ENCODE assay signal across 8 mouse cellular contexts in the genomic region with DNA sequence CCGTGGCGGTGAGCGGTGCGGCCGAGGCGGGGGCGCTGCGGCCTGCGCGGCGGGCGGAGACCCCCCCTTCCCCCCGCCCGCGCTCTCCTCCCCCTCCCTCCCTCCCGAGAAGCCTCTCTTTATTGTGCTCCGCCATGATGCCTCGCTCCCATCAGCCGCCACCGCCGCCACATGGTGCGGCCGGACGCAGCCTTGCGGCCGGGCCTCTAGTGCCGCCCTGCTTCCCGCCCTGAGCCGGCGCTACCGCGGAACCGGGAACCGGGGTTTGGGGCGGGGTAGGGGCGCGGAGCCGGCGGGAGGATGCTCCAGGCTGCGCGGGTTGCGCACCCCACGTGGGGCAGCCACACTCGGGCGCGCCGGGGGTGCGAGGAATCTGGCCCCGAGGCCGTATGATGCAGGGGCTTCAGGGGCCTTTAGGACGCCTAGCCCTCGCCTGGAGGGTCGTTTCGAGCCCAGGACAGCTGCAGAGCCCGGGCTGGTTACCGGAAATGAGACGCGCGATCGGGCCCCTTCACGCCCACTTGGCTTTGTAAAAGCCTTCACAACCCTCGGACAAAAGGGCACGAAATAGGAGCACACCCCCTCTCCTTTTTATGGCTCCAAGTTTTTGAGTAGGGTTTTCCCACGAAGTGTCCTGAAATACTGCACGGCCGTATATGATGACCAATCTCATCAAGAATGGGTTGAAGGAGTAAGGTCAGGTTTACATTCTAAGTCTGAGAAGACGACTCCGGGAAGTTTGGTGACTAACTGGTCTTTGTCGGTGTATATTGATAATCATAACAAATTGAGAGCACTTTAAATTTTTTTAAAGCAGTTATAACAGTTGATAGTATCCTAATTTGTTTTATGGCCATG. TPM values are rescaled to one million over a fixed set of nuclear protein-coding genes. Genes with fewer than 3 reads are reported as not detected.
DNase-seq lines count a peak whose midpoint lies in the region; ATAC-seq lines count a peak whose summit lies in the region.

No protein-coding gene starts in this region.

- DNase-seq in heart, adult 18-20 months, result peak; percentile 49 to 55
- no peak for DNase-seq in heart, adult 8-10 months (ENCODE audit: low spot score)
- DNase-seq in liver, embryonic 11.5 days (ENCODE audit: low spot score), result peak; percentile 59
- DNase-seq in thymus, adult 18-20 months, result peak; percentile 44 to 47

- WGBS in forebrain, embryonic 15.5 days, result under 1% methylated on average over 61 of the region's 69 CpGs
- under 1% methylated on average over 56 of the region's 69 CpGs for WGBS in intestine, embryonic 15.5 days
- WGBS in liver, embryonic 11.5 days, result under 1% methylated on average over 67 of the region's 69 CpGs
- WGBS in neural tube, embryonic 12.5 days, result under 1% methylated on average over 54 of the region's 69 CpGs

- peak; percentile 48 for ATAC-seq in forebrain, embryonic 15.5 days (replicated peaks)
- ATAC-seq in intestine, embryonic 15.5 days, result peak; percentile 13
- peak; percentile 1; the same call in 1 of the 2 replicates for ATAC-seq in liver, embryonic 11.5 days (replicated peaks; ENCODE audit: low FRiP score)
- ATAC-seq in neural tube, embryonic 12.5 days (ENCODE audit: low FRiP score, low read depth), result peak; percentile 42

- peak overlapping the region; percentile 98 for H3K9ac ChIP-seq in forebrain, embryonic 15.5 days (replicated peaks)
- peak overlapping the region; percentile 99 for H3K9ac ChIP-seq in intestine, embryonic 15.5 days
- peak overlapping the region; percentile 99 for H3K9ac ChIP-seq in liver, embryonic 11.5 days (ENCODE audit: low read depth, low read length)
- H3K9ac ChIP-seq in neural tube, embryonic 12.5 days, result peak overlapping the region; percentile 99

- no peak overlapping the region for H3K27ac ChIP-seq in brown adipose tissue, adult 24 weeks (replicated peaks; ENCODE audit: low read depth, low read length)
- H3K27ac ChIP-seq in forebrain, embryonic 15.5 days (replicated peaks), result peak overlapping the region; percentile 99
- H3K27ac ChIP-seq in intestine, embryonic 15.5 days, result peak overlapping the region; percentile 100
- H3K27ac ChIP-seq in liver, embryonic 11.5 days (ENCODE audit: low read depth, low read length), result peak overlapping the region; percentile 99
- H3K27ac ChIP-seq in neural tube, embryonic 12.5 days, result peak overlapping the region; percentile 98

- H3K4me2 ChIP-seq in forebrain, embryonic 15.5 days (replicated peaks), result peak overlapping the region; percentile 68
- H3K4me2 ChIP-seq in intestine, embryonic 15.5 days (replicated peaks), result peak overlapping the region; percentile 59
- peak overlapping the region; percentile 77 for H3K4me2 ChIP-seq in liver, embryonic 11.5 days
- H3K4me2 ChIP-seq in neural tube, embryonic 12.5 days (replicated peaks), result peak overlapping the region; percentile 76

- no peaks in the 10 kb centered on the region for H3K27me3 ChIP-seq in forebrain, embryonic 15.5 days
- H3K27me3 ChIP-seq in intestine, embryonic 15.5 days (replicated peaks), result no peaks in the 10 kb centered on the region
- no peaks in the 10 kb centered on the region for H3K27me3 ChIP-seq in liver, embryonic 11.5 days (replicated peaks; ENCODE audit: control insufficient read depth, insufficient read depth, low read length)
- no peaks in the 10 kb centered on the region for H3K27me3 ChIP-seq in neural tube, embryonic 12.5 days (replicated peaks)

- no peaks in the 10 kb centered on the region for H3K9me3 ChIP-seq in forebrain, embryonic 15.5 days
- H3K9me3 ChIP-seq in intestine, embryonic 15.5 days, result no peaks in the 10 kb centered on the region
- H3K9me3 ChIP-seq in liver, embryonic 11.5 days (ENCODE audit: control insufficient read depth, low read length), result no peaks in the 10 kb centered on the region
- H3K9me3 ChIP-seq in neural tube, embryonic 12.5 days, result no peaks in the 10 kb centered on the region

- peaks cover 5% of the 10 kb centered on the region; the same call in 1 of the 2 replicates for H3K4me1 ChIP-seq in brown adipose tissue, adult 24 weeks (ENCODE audit: control insufficient read depth, insufficient read depth, insufficient read length, low read length)
- H3K4me1 ChIP-seq in forebrain, embryonic 15.5 days, result peaks cover 38% of the 10 kb centered on the region
- H3K4me1 ChIP-seq in intestine, embryonic 15.5 days (replicated peaks), result peaks cover 9% of the 10 kb centered on the region; the same call in 1 of the 2 replicates
- peaks cover 24% of the 10 kb centered on the region for H3K4me1 ChIP-seq in liver, embryonic 11.5 days (replicated peaks; ENCODE audit: control insufficient read depth, insufficient read depth, low read length)
- peaks cover 33% of the 10 kb centered on the region for H3K4me1 ChIP-seq in neural tube, embryonic 12.5 days

- H3K36me3 ChIP-seq in forebrain, embryonic 15.5 days, result peaks cover 26% of the 10 kb centered on the region
- peaks cover 4% of the 10 kb centered on the region; the same call in 1 of the 2 replicates for H3K36me3 ChIP-seq in intestine, embryonic 15.5 days
- H3K36me3 ChIP-seq in liver, embryonic 11.5 days (ENCODE audit: control insufficient read depth, insufficient read depth, low read length), result peaks cover 21% of the 10 kb centered on the region
- H3K36me3 ChIP-seq in neural tube, embryonic 12.5 days, result peaks cover 28% of the 10 kb centered on the region

- peak overlapping the region; percentile 100 for H3K4me3 ChIP-seq in brown adipose tissue, adult 24 weeks (ENCODE audit: insufficient read depth, low read depth, low read length)
- H3K4me3 ChIP-seq in forebrain, embryonic 15.5 days, result peak overlapping the region; percentile 97
- peak overlapping the region; percentile 100 for H3K4me3 ChIP-seq in intestine, embryonic 15.5 days (replicated peaks)
- H3K4me3 ChIP-seq in liver, embryonic 11.5 days (ENCODE audit: low read depth, low read length), result peak overlapping the region; percentile 100
- peak overlapping the region; percentile 100 for H3K4me3 ChIP-seq in neural tube, embryonic 12.5 days

RNA-seq across cellular contexts. Expression of gene Set, which starts 10.1 kb away (rescaled TPM):
- total RNA-seq in heart, adult 18-20 months (2021), result 10 to 100 TPM; 94.9 to 98.5 TPM
- 100 to 1,000 TPM in 2 of 4 experiments, 10 to 100 TPM in 2; 98.3 to 109 (median 100) TPM for total RNA-seq in heart, adult 8-10 months (2022)
- 131 and 139 TPM in 2 replicates for polyA plus RNA-seq in brown adipose tissue, adult 24 weeks (2012; ENCODE audit: insufficient read depth, insufficient read length, missing spikeins)
- polyA plus RNA-seq in forebrain, embryonic 15.5 days (2015; fragmentation: Nextera tagmentation; extraction: Ambion mirVana), result 445 and 449 TPM in 2 replicates
- polyA plus RNA-seq in intestine, embryonic 15.5 days (2015; fragmentation: Nextera tagmentation; extraction: Ambion mirVana), result 437 and 494 TPM in 2 replicates
- polyA plus RNA-seq in liver, embryonic 11.5 days (2014; fragmentation: Nextera tagmentation; extraction: Ambion mirVana), result 641 and 659 TPM in 2 replicates
- 572 and 583 TPM in 2 replicates for polyA plus RNA-seq in neural tube, embryonic 12.5 days (2016; fragmentation: Nextera tagmentation; extraction: Ambion mirVana)

RNA-seq across cellular contexts. Expression of gene Pkn3, which starts 10.2 kb away (rescaled TPM):
- 1 to 10 TPM; 7.8 to 9.3 TPM for total RNA-seq in heart, adult 18-20 months (2021)
- 10 to 100 TPM in 2 of 4 experiments, 1 to 10 TPM in 2; 9.0 to 11.2 (median 10.1) TPM for total RNA-seq in heart, adult 8-10 months (2022)
- polyA plus RNA-seq in brown adipose tissue, adult 24 weeks (2012; ENCODE audit: insufficient read depth, insufficient read length, missing spikeins), result 1.3 and 4.2 TPM in 2 replicates
- polyA plus RNA-seq in forebrain, embryonic 15.5 days (2015; fragmentation: Nextera tagmentation; extraction: Ambion mirVana), result 3.5 and 3.9 TPM in 2 replicates
- polyA plus RNA-seq in intestine, embryonic 15.5 days (2015; fragmentation: Nextera tagmentation; extraction: Ambion mirVana), result 10.6 and 11.1 TPM in 2 replicates
- 9.6 and 10.2 TPM in 2 replicates for polyA plus RNA-seq in liver, embryonic 11.5 days (2014; fragmentation: Nextera tagmentation; extraction: Ambion mirVana)
- 6.4 and 6.9 TPM in 2 replicates for polyA plus RNA-seq in neural tube, embryonic 12.5 days (2016; fragmentation: Nextera tagmentation; extraction: Ambion mirVana)

RNA-seq across cellular contexts. Expression of gene Wdr34, which starts 18.6 kb away (rescaled TPM):
- total RNA-seq in heart, adult 18-20 months (2021), result 1 to 10 TPM; 6.3 to 6.8 TPM
- total RNA-seq in heart, adult 8-10 months (2022), result 1 to 10 TPM; 6.5 to 9.2 (median 7.8) TPM
- polyA plus RNA-seq in brown adipose tissue, adult 24 weeks (2012; ENCODE audit: insufficient read depth, insufficient read length, missing spikeins), result 6.2 and 6.6 TPM in 2 replicates
- 70.1 and 76.2 TPM in 2 replicates for polyA plus RNA-seq in forebrain, embryonic 15.5 days (2015; fragmentation: Nextera tagmentation; extraction: Ambion mirVana)
- polyA plus RNA-seq in intestine, embryonic 15.5 days (2015; fragmentation: Nextera tagmentation; extraction: Ambion mirVana), result 20.9 and 24.7 TPM in 2 replicates
- 22.1 and 25.1 TPM in 2 replicates for polyA plus RNA-seq in liver, embryonic 11.5 days (2014; fragmentation: Nextera tagmentation; extraction: Ambion mirVana)
- 37.4 and 41.4 TPM in 2 replicates for polyA plus RNA-seq in neural tube, embryonic 12.5 days (2016; fragmentation: Nextera tagmentation; extraction: Ambion mirVana)

RNA-seq across cellular contexts. Expression of gene Zdhhc12, which starts 26.2 kb away (rescaled TPM):
- 1 to 10 TPM; 2.8 to 3.9 TPM for total RNA-seq in heart, adult 18-20 months (2021)
- 1 to 10 TPM; 2.3 to 4.1 (median 3.6) TPM for total RNA-seq in heart, adult 8-10 months (2022)
- polyA plus RNA-seq in brown adipose tissue, adult 24 weeks (2012; ENCODE audit: insufficient read depth, insufficient read length, missing spikeins), result 3.8 and 5.7 TPM in 2 replicates
- 16.7 and 18.6 TPM in 2 replicates for polyA plus RNA-seq in forebrain, embryonic 15.5 days (2015; fragmentation: Nextera tagmentation; extraction: Ambion mirVana)
- polyA plus RNA-seq in intestine, embryonic 15.5 days (2015; fragmentation: Nextera tagmentation; extraction: Ambion mirVana), result 59.8 and 70.4 TPM in 2 replicates
- polyA plus RNA-seq in liver, embryonic 11.5 days (2014; fragmentation: Nextera tagmentation; extraction: Ambion mirVana), result 51.9 and 53.7 TPM in 2 replicates
- 25.3 and 27.9 TPM in 2 replicates for polyA plus RNA-seq in neural tube, embryonic 12.5 days (2016; fragmentation: Nextera tagmentation; extraction: Ambion mirVana)

RNA-seq across cellular contexts. Expression of gene Zer1, which starts 57.1 kb away (rescaled TPM):
- 10 to 100 TPM; 21.8 to 23.5 TPM for total RNA-seq in heart, adult 18-20 months (2021)
- 10 to 100 TPM; 24.9 to 27.6 (median 25.8) TPM for total RNA-seq in heart, adult 8-10 months (2022)
- 19.2 and 23.8 TPM in 2 replicates for polyA plus RNA-seq in brown adipose tissue, adult 24 weeks (2012; ENCODE audit: insufficient read depth, insufficient read length, missing spikeins)
- polyA plus RNA-seq in forebrain, embryonic 15.5 days (2015; fragmentation: Nextera tagmentation; extraction: Ambion mirVana), result 14.5 and 15.0 TPM in 2 replicates
- 5.0 and 5.6 TPM in 2 replicates for polyA plus RNA-seq in intestine, embryonic 15.5 days (2015; fragmentation: Nextera tagmentation; extraction: Ambion mirVana)
- polyA plus RNA-seq in liver, embryonic 11.5 days (2014; fragmentation: Nextera tagmentation; extraction: Ambion mirVana), result 4.7 and 6.2 TPM in 2 replicates
- polyA plus RNA-seq in neural tube, embryonic 12.5 days (2016; fragmentation: Nextera tagmentation; extraction: Ambion mirVana), result 10.6 and 11.1 TPM in 2 replicates
